Mouse (Mus musculus) small intestine, adult 2 months (tissue): ENCODE data around the gene Selenoh. TPM values are rescaled to one million over a fixed set of nuclear protein-coding genes. Genes with fewer than 3 reads are reported as not detected.

Experiments used
- H3K27ac ChIP-seq: fragments of 200-500 bp; 2 replicates; pipeline ENCODE4 v1.5.1; 2012; ENCODE audit warnings: low read depth, low read length, control low read depth, inconsistent platforms; ENCODE audit not compliant: insufficient read depth
- H3K27me3 ChIP-seq: fragments of 200-500 bp; 2 replicates; pipeline ENCODE4 v1.6.1; 2012; ENCODE audit warnings: mild to moderate bottlenecking, moderate library complexity, low read length, inconsistent platforms; ENCODE audit not compliant: control insufficient read depth, insufficient read depth
- H3K36me3 ChIP-seq: fragments of 200-500 bp; 2 replicates; pipeline ENCODE4 v1.6.1; 2012; ENCODE audit warnings: mild to moderate bottlenecking, low read length, control low read depth, inconsistent platforms; ENCODE audit not compliant: control insufficient read depth, insufficient read depth
- H3K4me1 ChIP-seq: fragments of 200-500 bp; 2 replicates; pipeline ENCODE4 v1.6.1; 2012; ENCODE audit warnings: low read length, inconsistent platforms, mixed read lengths; ENCODE audit not compliant: control insufficient read depth, insufficient read depth, insufficient read length
- H3K4me3 ChIP-seq: fragments of 200-500 bp; 2 replicates; pipeline ENCODE4 v1.5.1; 2012; ENCODE audit warnings: low read depth, mild to moderate bottlenecking, control low read depth, inconsistent platforms, low read length, moderate library complexity
- CTCF ChIP-seq: fragments of 200-500 bp; IDR thresholded peaks from 2 replicates; pipeline ENCODE4 v1.5.1; 2012; ENCODE audit warnings: low read depth, mild to moderate bottlenecking, control low read depth, inconsistent platforms, low read length, moderate library complexity, mixed read lengths; ENCODE audit not compliant: insufficient replicate concordance, insufficient read length; ENCODE audit errors: extremely low read depth
- POLR2A ChIP-seq: fragments of 200-500 bp; IDR thresholded peaks from 2 replicates; pipeline ENCODE4 v1.6.1; 2012; ENCODE audit warnings: low read depth, mild to moderate bottlenecking, control low read depth, inconsistent platforms, low read length, moderate library complexity
- WGBS: fragments of 180-500 bp; shearing (Covaris S2); methylation state at CpG from one replicate; pipeline ENCODE4 v1.1.7; 2018; 5-methylcytosine and 5-hydroxymethylcytosine counted together
- polyA plus RNA-seq: library from polyadenylated mRNA; depleted of rRNA; stranded (reverse); fragments of >200 nt; gene quantifications from 2 replicates; pipeline ENCODE4 v1.2.3, GENCODE M21; 2012

The Selenoh gene
- polyA plus RNA-seq, 1 experiment: 47.3 TPM

DNA sequence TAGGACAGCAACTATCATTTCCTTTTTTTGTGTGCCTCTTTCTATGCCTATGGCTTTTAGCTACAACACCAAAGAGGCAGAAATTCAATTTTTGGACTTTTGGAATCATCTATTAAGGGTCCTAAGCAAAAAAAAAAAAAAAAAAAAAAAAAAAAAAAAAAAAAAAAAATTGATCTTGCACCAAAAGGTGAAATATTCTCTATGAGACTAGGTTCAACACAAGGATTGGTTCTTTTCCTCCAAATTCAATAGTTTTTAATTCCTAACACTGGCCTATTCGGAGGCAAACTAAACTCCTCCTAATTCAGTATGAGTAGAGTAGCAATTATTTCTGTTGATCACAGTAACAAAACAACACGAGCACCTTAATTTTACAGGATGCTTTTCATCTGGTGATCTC lies 41.3 kb upstream of the Selenoh start:
- no peak for TF ChIP-seq POLR2A
- no peak for TF ChIP-seq CTCF
- Histone ChIP-seq H3K4me1 (peaks cover 3% of the 10 kb centered on the region; the same call in 1 of the 2 replicates), H3K27ac (no peak overlapping the region), H3K27me3 (no peaks in the 10 kb centered on the region), H3K4me3 (no peak overlapping the region), H3K36me3 (peaks cover 23% of the 10 kb centered on the region)
- 80% methylated on average over 2 of the region's 2 CpGs for WGBS

- Histone ChIP-seq H3K27ac (no peak overlapping the region), H3K4me3 (no peak overlapping the region), H3K4me1 (peaks cover 3% of the 10 kb centered on the region; the same call in 1 of the 2 replicates), H3K27me3 (no peaks in the 10 kb centered on the region), H3K36me3 (peaks cover 28% of the 10 kb centered on the region)
- TF ChIP-seq POLR2A (no peak), CTCF (no peak)
- 63% methylated on average over 1 of the region's 1 CpGs for whole genome bisulfite sequencing
Measured at GRCm38 (mm10) chr2:84707523-84707922, 37.0 kb upstream of the Selenoh start.

DNA sequence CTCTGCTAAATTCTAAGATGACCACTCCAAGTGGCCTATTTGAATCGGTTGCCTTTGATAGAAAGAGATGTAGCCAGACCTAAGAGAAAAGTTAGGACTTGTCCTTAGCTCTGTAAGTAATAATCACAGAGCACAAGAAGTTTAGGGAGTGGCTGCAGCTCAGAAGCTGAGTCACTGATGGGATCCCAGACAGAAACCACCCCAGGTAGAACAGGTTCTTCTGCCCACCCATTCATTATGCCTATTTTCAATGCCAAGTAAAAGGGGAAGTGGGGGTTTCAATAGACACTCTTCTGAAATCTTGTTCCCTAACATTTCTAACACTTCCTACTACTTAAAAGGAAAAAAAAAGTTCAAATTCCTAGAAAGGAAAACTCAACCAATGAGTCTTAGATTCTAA lies 34.7 kb upstream of the Selenoh start:
- TF ChIP-seq CTCF (no peak), POLR2A (no peak)
- WGBS: 53% methylated on average over 1 of the region's 1 CpGs
- H3K4me1 ChIP-seq: peaks cover 3% of the 10 kb centered on the region; the same call in 1 of the 2 replicates
- H3K4me3 ChIP-seq: no peak overlapping the region
- no peaks in the 10 kb centered on the region for H3K27me3 ChIP-seq
- H3K27ac ChIP-seq: no peak overlapping the region; the same call in 1 of the 2 replicates
- H3K36me3 ChIP-seq: peaks cover 35% of the 10 kb centered on the region

DNA sequence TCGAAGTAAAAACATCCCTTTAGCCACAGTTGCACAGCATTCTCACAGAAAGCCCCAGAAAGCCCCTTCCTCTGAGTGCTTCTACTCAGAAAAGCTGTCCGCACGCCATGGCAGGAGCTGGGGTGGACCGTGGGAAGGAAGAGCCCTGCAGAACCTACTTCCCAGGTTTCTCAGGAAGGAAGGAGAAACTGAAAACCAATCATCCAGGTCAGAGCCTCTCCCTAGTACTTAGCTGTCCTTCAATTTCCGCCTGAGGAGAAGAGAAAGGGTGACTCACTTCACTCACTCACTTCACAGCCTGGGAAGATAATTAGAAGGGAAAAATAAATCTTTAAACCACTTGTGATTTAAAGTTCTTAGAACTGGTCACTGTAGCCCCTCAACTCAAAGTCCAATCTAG lies 33.8 kb upstream of the Selenoh start:
- peaks cover 3% of the 10 kb centered on the region; the same call in 1 of the 2 replicates for H3K4me1 ChIP-seq
- no peak overlapping the region for H3K4me3 ChIP-seq
- peaks cover 30% of the 10 kb centered on the region for H3K36me3 ChIP-seq
- 75% methylated on average over 5 of the region's 5 CpGs for WGBS
- H3K27ac ChIP-seq: peak overlapping the region; percentile 36; the same call in 1 of the 2 replicates
- no peak for TF ChIP-seq CTCF
- no peak for TF ChIP-seq POLR2A
- H3K27me3 ChIP-seq: no peaks in the 10 kb centered on the region

DNA sequence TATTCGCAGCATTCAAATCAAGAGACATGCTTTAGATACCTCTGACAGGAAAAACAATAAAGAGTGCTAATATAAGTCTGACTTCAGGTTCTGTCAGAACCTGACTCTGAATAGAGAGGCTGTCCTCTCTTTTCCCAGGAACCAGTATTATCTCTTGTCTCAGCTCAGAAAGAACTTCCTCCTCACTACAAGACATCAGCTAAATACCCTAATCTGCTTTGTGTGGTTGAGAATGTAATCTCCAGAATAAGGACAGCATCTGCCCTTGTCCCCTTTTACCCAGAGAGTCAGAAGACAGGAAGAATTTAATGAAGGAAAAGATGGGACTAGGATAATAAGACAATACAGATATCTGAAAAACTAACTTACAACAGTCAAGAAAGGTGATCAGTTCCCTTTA lies 32.9 kb upstream of the Selenoh start:
- TF ChIP-seq CTCF (no peak), POLR2A (no peak)
- Histone ChIP-seq H3K36me3 (peaks cover 29% of the 10 kb centered on the region), H3K4me3 (no peak overlapping the region), H3K27me3 (no peaks in the 10 kb centered on the region), H3K4me1 (peaks cover 3% of the 10 kb centered on the region; the same call in 1 of the 2 replicates), H3K27ac (no peak overlapping the region)
- 88% methylated on average over 1 of the region's 1 CpGs for WGBS

DNA sequence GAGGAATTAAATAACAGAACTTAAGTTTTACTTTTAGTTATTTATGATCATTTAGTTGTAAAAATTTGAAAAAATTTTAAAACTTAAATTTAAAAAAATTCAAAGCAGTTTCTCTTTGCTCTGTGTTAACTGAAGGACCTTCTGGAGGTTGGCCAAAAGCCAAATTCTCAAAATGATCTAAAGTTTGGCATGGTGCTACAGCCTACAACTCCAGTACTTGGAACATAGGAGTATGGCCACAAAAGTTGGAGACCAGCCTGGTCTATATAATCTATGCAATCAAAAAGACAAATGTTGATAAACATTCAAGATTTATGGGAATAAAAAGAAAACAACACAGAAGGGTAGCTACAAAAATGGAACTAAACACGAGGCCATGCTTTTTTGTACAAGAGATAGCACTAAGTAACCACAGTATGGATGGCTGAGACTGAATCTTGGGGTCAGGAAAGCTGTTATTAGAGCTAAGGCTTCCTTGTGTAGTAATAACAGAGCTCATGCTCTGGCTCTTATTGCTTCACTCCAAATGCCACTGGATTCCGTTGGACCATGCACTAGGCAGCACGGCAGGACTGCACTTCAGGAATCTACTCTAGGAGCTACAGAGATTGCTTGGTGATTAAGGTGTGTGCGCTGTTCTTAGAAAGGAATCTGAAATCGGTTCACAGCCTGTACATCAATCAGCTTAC lies 24.6 kb upstream of the Selenoh start:
- Histone ChIP-seq H3K36me3 (peaks cover 58% of the 10 kb centered on the region), H3K4me1 (no peaks in the 10 kb centered on the region), H3K27me3 (no peaks in the 10 kb centered on the region), H3K27ac (no peak overlapping the region), H3K4me3 (no peak overlapping the region)
- TF ChIP-seq CTCF (no peak), POLR2A (no peak)
- 82% methylated on average over 5 of the region's 5 CpGs for WGBS

DNA sequence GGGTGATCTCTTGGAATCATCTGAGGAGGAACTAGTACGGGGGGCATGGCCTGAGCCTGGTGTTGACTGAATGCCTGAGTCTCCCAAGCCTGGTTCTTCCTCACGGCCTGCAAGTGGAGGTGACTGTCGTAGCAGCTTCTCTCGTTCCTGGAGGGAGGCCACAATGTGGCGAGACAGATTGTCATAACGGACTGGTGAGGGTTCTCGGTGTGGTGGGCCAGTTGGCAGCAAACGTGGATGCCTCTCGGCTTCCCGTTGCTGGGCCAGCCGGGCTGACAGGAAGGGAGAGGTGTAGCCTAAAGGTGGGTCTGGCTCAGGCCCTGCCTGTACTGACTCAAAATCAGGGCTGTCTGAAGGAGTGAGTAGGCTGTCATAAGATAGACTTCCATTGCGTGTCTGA lies 19.5 kb upstream of the Selenoh start:
- 89% methylated on average over 12 of the region's 12 CpGs for WGBS
- Histone ChIP-seq H3K27me3 (no peaks in the 10 kb centered on the region), H3K4me1 (no peaks in the 10 kb centered on the region), H3K4me3 (no peak overlapping the region), H3K27ac (no peak overlapping the region), H3K36me3 (peaks cover 72% of the 10 kb centered on the region)
- TF ChIP-seq CTCF (no peak), POLR2A (no peak)
